Mouse (Mus musculus): ENCODE measurements around the gene Slc9a5. TPM values are rescaled to one million over a fixed set of nuclear protein-coding genes. Genes with fewer than 3 reads are reported as not detected.
A peak's percentile ranks its signal among the peaks of the same experiment; 100 is the strongest.

Slc9a5 gene
- polyA plus RNA-seq (2014; fragmentation: Nextera tagmentation; extraction: Ambion mirVana) = 1.5 and 1.6 TPM in 2 replicates

- Histone ChIP-seq H3K4me3 (ENCODE audit: low read depth, low read length) (peak within 1 kb of the TSS; percentile 57), H3K4me1 (replicated peaks; ENCODE audit: control insufficient read depth, insufficient read depth, low read length) (peaks cover 26% of the 10 kb centered on the region), H3K9me3 (ENCODE audit: control insufficient read depth, low read length) (no peaks in the 10 kb centered on the region), H3K4me2 (peak within 1 kb of the TSS; percentile 83), H3K27ac (ENCODE audit: low read depth, low read length) (peak within 1 kb of the TSS; percentile 17), H3K27me3 (replicated peaks; ENCODE audit: control insufficient read depth, insufficient read depth, low read length) (peaks cover 29% of the 10 kb centered on the region), H3K9ac (ENCODE audit: low read depth, low read length) (peak within 1 kb of the TSS; percentile 49), H3K36me3 (ENCODE audit: control insufficient read depth, insufficient read depth, low read length) (no peaks in the 10 kb centered on the region)
- WGBS = under 1% methylated on average over 34 of the region's 34 CpGs
- no peak for ATAC-seq (replicated peaks; ENCODE audit: low FRiP score)
- peak; percentile 64 for DNase-seq (ENCODE audit: low spot score)
Observed at GRCm38 (mm10) chr8:105348450-105349095, at the start of gene Slc9a5. Gene Slc9a5, plus strand, starts transcription at chr8:105348843.

- no peak for DNase-seq (ENCODE audit: low spot score)
- Histone ChIP-seq H3K27me3 (replicated peaks; ENCODE audit: control insufficient read depth, insufficient read depth, low read length) (no peaks in the 10 kb centered on the region), H3K9ac (ENCODE audit: low read depth, low read length) (peak overlapping the region; percentile 67), H3K27ac (ENCODE audit: low read depth, low read length) (peak overlapping the region; percentile 83), H3K4me3 (ENCODE audit: low read depth, low read length) (peak overlapping the region; percentile 99), H3K9me3 (ENCODE audit: control insufficient read depth, low read length) (no peaks in the 10 kb centered on the region), H3K4me1 (replicated peaks; ENCODE audit: control insufficient read depth, insufficient read depth, low read length) (peaks cover 54% of the 10 kb centered on the region), H3K4me2 (peak overlapping the region; percentile 76), H3K36me3 (ENCODE audit: control insufficient read depth, insufficient read depth, low read length) (peaks cover 50% of the 10 kb centered on the region)
- peak; percentile 86 for ATAC-seq (replicated peaks; ENCODE audit: low FRiP score)
- WGBS = 52% methylated on average over 8 of the region's 8 CpGs
Observed at GRCm38 (mm10) chr8:105299962-105300361, 48.7 kb upstream of the Slc9a5 start.

GRCm38 (mm10) chr8:105303396-105303795 lies 45.2 kb upstream of the Slc9a5 start:
- Histone ChIP-seq H3K4me2 (no peak overlapping the region), H3K27me3 (replicated peaks; ENCODE audit: control insufficient read depth, insufficient read depth, low read length) (no peaks in the 10 kb centered on the region), H3K9ac (ENCODE audit: low read depth, low read length) (no peak overlapping the region), H3K4me1 (replicated peaks; ENCODE audit: control insufficient read depth, insufficient read depth, low read length) (peaks cover 56% of the 10 kb centered on the region), H3K9me3 (ENCODE audit: control insufficient read depth, low read length) (no peaks in the 10 kb centered on the region), H3K4me3 (ENCODE audit: low read depth, low read length) (no peak overlapping the region), H3K27ac (ENCODE audit: low read depth, low read length) (no peak overlapping the region), H3K36me3 (ENCODE audit: control insufficient read depth, insufficient read depth, low read length) (peaks cover 58% of the 10 kb centered on the region)
- 76% methylated on average over 8 of the region's 8 CpGs for WGBS
- ATAC-seq (replicated peaks; ENCODE audit: low FRiP score) (no peak), DNase-seq (ENCODE audit: low spot score) (no peak)

- peaks cover 55% of the 10 kb centered on the region for H3K36me3 ChIP-seq (ENCODE audit: control insufficient read depth, insufficient read depth, low read length)
- H3K9me3 ChIP-seq (ENCODE audit: control insufficient read depth, low read length) = no peaks in the 10 kb centered on the region
- no peak overlapping the region for H3K9ac ChIP-seq (ENCODE audit: low read depth, low read length)
- no peak overlapping the region for H3K4me2 ChIP-seq
- no peaks in the 10 kb centered on the region for H3K27me3 ChIP-seq (replicated peaks; ENCODE audit: control insufficient read depth, insufficient read depth, low read length)
- H3K27ac ChIP-seq (ENCODE audit: low read depth, low read length) = 0 out of 2 replicates have a peak overlapping the region, but pooled peaks have one; percentile 6
- no peak overlapping the region for H3K4me3 ChIP-seq (ENCODE audit: low read depth, low read length)
- DNase-seq (ENCODE audit: low spot score) (no peak), ATAC-seq (replicated peaks; ENCODE audit: low FRiP score) (no peak)
- 84% methylated on average over 9 of the region's 9 CpGs for WGBS
- H3K4me1 ChIP-seq (replicated peaks; ENCODE audit: control insufficient read depth, insufficient read depth, low read length) = peaks cover 52% of the 10 kb centered on the region
Observed at GRCm38 (mm10) chr8:105303874-105304273, 44.8 kb upstream of the Slc9a5 start.

GRCm38 (mm10) chr8:105304325-105305210 lies 44.1 kb upstream of the Slc9a5 start:
- no peak overlapping the region for H3K9ac ChIP-seq (ENCODE audit: low read depth, low read length)

GRCm38 (mm10) chr8:105305211-105306145 lies 43.2 kb upstream of the Slc9a5 start, which contains the start of gene Elmo3:
Gene Elmo3, plus strand, starts transcription at chr8:105305601.
- Histone ChIP-seq H3K9me3 (ENCODE audit: control insufficient read depth, low read length) (no peaks in the 10 kb centered on the region), H3K4me1 (replicated peaks; ENCODE audit: control insufficient read depth, insufficient read depth, low read length) (peaks cover 41% of the 10 kb centered on the region), H3K9ac (ENCODE audit: low read depth, low read length) (peak within 1 kb of the TSS; percentile 53), H3K27ac (ENCODE audit: low read depth, low read length) (peak within 1 kb of the TSS; percentile 43), H3K4me3 (ENCODE audit: low read depth, low read length) (peak within 1 kb of the TSS; percentile 37), H3K4me2 (peak within 1 kb of the TSS; percentile 66), H3K36me3 (ENCODE audit: control insufficient read depth, insufficient read depth, low read length) (peaks cover 48% of the 10 kb centered on the region), H3K27me3 (replicated peaks; ENCODE audit: control insufficient read depth, insufficient read depth, low read length) (no peaks in the 10 kb centered on the region)
- WGBS = 14% methylated on average over 30 of the region's 30 CpGs
- DNase-seq (ENCODE audit: low spot score) (peak; percentile 72), ATAC-seq (replicated peaks; ENCODE audit: low FRiP score) (peak; percentile 69)

More at GRCm38 (mm10) chr8:105304325-105305210, 44.1 kb upstream of the Slc9a5 start:
- ATAC-seq (replicated peaks; ENCODE audit: low FRiP score) (peak; percentile 16), DNase-seq (ENCODE audit: low spot score) (no peak)
- H3K36me3 ChIP-seq (ENCODE audit: control insufficient read depth, insufficient read depth, low read length) = peaks cover 53% of the 10 kb centered on the region
- no peaks in the 10 kb centered on the region for H3K9me3 ChIP-seq (ENCODE audit: control insufficient read depth, low read length)
- no peak overlapping the region for H3K4me3 ChIP-seq (ENCODE audit: low read depth, low read length)
- 0 out of 2 replicates have a peak overlapping the region, but pooled peaks have one; percentile 11 for H3K4me2 ChIP-seq
- no peaks in the 10 kb centered on the region for H3K27me3 ChIP-seq (replicated peaks; ENCODE audit: control insufficient read depth, insufficient read depth, low read length)
- H3K4me1 ChIP-seq (replicated peaks; ENCODE audit: control insufficient read depth, insufficient read depth, low read length) = peaks cover 47% of the 10 kb centered on the region
- H3K27ac ChIP-seq (ENCODE audit: low read depth, low read length) = 0 out of 2 replicates have a peak overlapping the region, but pooled peaks have one; percentile 6
- 76% methylated on average over 9 of the region's 9 CpGs for WGBS

- H3K27me3 ChIP-seq (replicated peaks; ENCODE audit: control insufficient read depth, insufficient read depth, low read length) = no peaks in the 10 kb centered on the region
- ATAC-seq (replicated peaks; ENCODE audit: low FRiP score) (no peak), DNase-seq (ENCODE audit: low spot score) (no peak)
- WGBS = 74% methylated on average over 5 of the region's 5 CpGs
- H3K4me1 ChIP-seq (replicated peaks; ENCODE audit: control insufficient read depth, insufficient read depth, low read length) = peaks cover 35% of the 10 kb centered on the region
- H3K4me3 ChIP-seq (ENCODE audit: low read depth, low read length) = peak overlapping the region; percentile 37
- H3K9ac ChIP-seq (ENCODE audit: low read depth, low read length) = no peak overlapping the region; the same call in 1 of the 2 replicates
- peak overlapping the region; percentile 66 for H3K4me2 ChIP-seq
- H3K9me3 ChIP-seq (ENCODE audit: control insufficient read depth, low read length) = no peaks in the 10 kb centered on the region
- H3K36me3 ChIP-seq (ENCODE audit: control insufficient read depth, insufficient read depth, low read length) = peaks cover 47% of the 10 kb centered on the region
- peak overlapping the region; percentile 26; the same call in 1 of the 2 replicates for H3K27ac ChIP-seq (ENCODE audit: low read depth, low read length)
Observed at GRCm38 (mm10) chr8:105306146-105306691, 42.4 kb upstream of the Slc9a5 start.

All from liver, embryonic 11.5 days (tissue).